In genomic region chr2:27079152-27079584, GRCm38 (mm10) we compare ENCODE assay signal across 8 mouse cellular contexts. TPM values are rescaled to one million over a fixed set of nuclear protein-coding genes. Genes with fewer than 3 reads are reported as not detected.
DNase-seq lines count a peak whose midpoint lies in the region; ATAC-seq and TF ChIP-seq lines count a peak whose summit lies in the region.

Gene Adamtsl2 (plus strand): TSS chr2:27079379.

- WGBS in embryonic facial prominence, embryonic 15.5 days: 7% methylated on average over 10 of the region's 10 CpGs
- WGBS in heart, embryonic 10.5 days: 0% methylated on average over 10 of the region's 10 CpGs
- WGBS in limb, embryonic 13.5 days: under 1% methylated on average over 10 of the region's 10 CpGs

- no peaks in the 10 kb centered on the region for H3K9me3 ChIP-seq in embryonic facial prominence, embryonic 15.5 days (replicated peaks)
- H3K9me3 ChIP-seq in heart, embryonic 10.5 days: no peaks in the 10 kb centered on the region
- no peaks in the 10 kb centered on the region for H3K9me3 ChIP-seq in limb, embryonic 13.5 days

- no peaks in the 10 kb centered on the region for H3K36me3 ChIP-seq in embryonic facial prominence, embryonic 15.5 days
- 0 out of 2 replicates have a peak, but pooled peaks cover 3% of the 10 kb centered on the region for H3K36me3 ChIP-seq in heart, embryonic 10.5 days
- H3K36me3 ChIP-seq in limb, embryonic 13.5 days: no peaks in the 10 kb centered on the region
- no peaks in the 10 kb centered on the region for H3K36me3 ChIP-seq in myocyte (ENCODE audit: control insufficient read depth, insufficient read depth)

- H3K27me3 ChIP-seq in embryonic facial prominence, embryonic 15.5 days: peaks cover 13% of the 10 kb centered on the region
- peaks cover 26% of the 10 kb centered on the region; the same call in 1 of the 2 replicates for H3K27me3 ChIP-seq in heart, embryonic 10.5 days (ENCODE audit: insufficient read depth, poor library complexity, severe bottlenecking)
- H3K27me3 ChIP-seq in limb, embryonic 13.5 days: peaks cover 7% of the 10 kb centered on the region; the same call in 1 of the 2 replicates
- H3K27me3 ChIP-seq in myocyte (ENCODE audit: control insufficient read depth, insufficient read depth, insufficient read length): peaks cover 18% of the 10 kb centered on the region

- no peaks in the 10 kb centered on the region for H3K79me2 ChIP-seq in myocyte (ENCODE audit: control insufficient read depth, insufficient read depth)

- peak; percentile 71; the same call in 1 of the 2 replicates for ATAC-seq in embryonic facial prominence, embryonic 15.5 days (ENCODE audit: insufficient number of reproducible peaks, low FRiP score, low TSS enrichment, low read depth)
- peak; percentile 77 for ATAC-seq in limb, embryonic 13.5 days (ENCODE audit: low FRiP score, low read depth)

- no peak within 1 kb of the TSS for H3ac ChIP-seq in myocyte (ENCODE audit: control insufficient read depth, insufficient read length)

- no peak for DNase-seq in left cerebral cortex, adult 18-20 months (ENCODE audit: low spot score in 2 of 2)
- DNase-seq in left cerebral cortex, adult 11 months (ENCODE audit: low spot score): no peak
- DNase-seq in heart, embryonic 10.5 days (ENCODE audit: low spot score): peak; percentile 89
- peak; percentile 81 to 86 for DNase-seq in kidney, adult 8-10 months
- peak; percentile 87 for DNase-seq in testis, postnatal 10 days (ENCODE audit: low spot score)

- no peak within 1 kb of the TSS for H3K9ac ChIP-seq in embryonic facial prominence, embryonic 15.5 days
- H3K9ac ChIP-seq in limb, embryonic 13.5 days: peak within 1 kb of the TSS; percentile 25; the same call in 1 of the 2 replicates

- no peak within 1 kb of the TSS for H3K4me3 ChIP-seq in embryonic facial prominence, embryonic 15.5 days (replicated peaks)
- peak within 1 kb of the TSS; percentile 48 for H3K4me3 ChIP-seq in heart, embryonic 10.5 days
- H3K4me3 ChIP-seq in limb, embryonic 13.5 days: peak within 1 kb of the TSS; percentile 35
- H3K4me3 ChIP-seq in myocyte: peak within 1 kb of the TSS; percentile 17

- H3K4me1 ChIP-seq in embryonic facial prominence, embryonic 15.5 days: peaks cover 29% of the 10 kb centered on the region
- H3K4me1 ChIP-seq in heart, embryonic 10.5 days: peaks cover 67% of the 10 kb centered on the region
- H3K4me1 ChIP-seq in limb, embryonic 13.5 days: peaks cover 80% of the 10 kb centered on the region

- H3K27ac ChIP-seq in embryonic facial prominence, embryonic 15.5 days (replicated peaks): no peak within 1 kb of the TSS; the same call in 1 of the 2 replicates
- H3K27ac ChIP-seq in heart, embryonic 10.5 days: peak within 1 kb of the TSS; percentile 80
- peak within 1 kb of the TSS; percentile 80 for H3K27ac ChIP-seq in limb, embryonic 13.5 days

- TF ChIP-seq POLR2A in myocyte (IDR thresholded peaks at IDR 0.05; ENCODE audit: insufficient read length, low read depth): no peak

- H3K4me2 ChIP-seq in embryonic facial prominence, embryonic 15.5 days (replicated peaks): peak within 1 kb of the TSS; percentile 29
- peak within 1 kb of the TSS; percentile 61 for H3K4me2 ChIP-seq in limb, embryonic 13.5 days (replicated peaks)
- peak within 1 kb of the TSS; percentile 42 for H3K4me2 ChIP-seq in myocyte (ENCODE audit: low read depth)

TF ChIP-seq in myocyte, 11 proteins besides CTCF, POLR2A, EP300 and RAD21:
- TF ChIP-seq TCF12 (IDR thresholded peaks at IDR 0.05; ENCODE audit: insufficient read depth, poor library complexity, severe bottlenecking): peak; percentile 8
- peak in 2 of 3 experiments; percentile 39 to 85 for TF ChIP-seq MYOD1 (IDR thresholded peaks at IDR 0.05; ENCODE audit: control insufficient read depth in 1 of 3, insufficient read length in 2 of 3, low read depth in 2 of 3)
- TF ChIP-seq E2F4 (IDR thresholded peaks at IDR 0.05; ENCODE audit: insufficient read depth): no peak
- TF ChIP-seq MYOG (IDR thresholded peaks at IDR 0.05; ENCODE audit: control insufficient read depth in 1 of 3, insufficient read depth in 1 of 3, insufficient read length in 2 of 3, low read depth in 2 of 3): peak; percentile 50 to 88 (median 77)
- peak; percentile 48 for TF ChIP-seq TCF3 (IDR thresholded peaks at IDR 0.05; ENCODE audit: insufficient read length, low read depth)
TF ChIP-seq in myocyte: peak in this region for 4.

RNA-seq across cellular contexts. Expression of gene Adamtsl2, which starts in this region (rescaled TPM):
- 10 to 100 TPM; 15.5 to 21.8 TPM for total RNA-seq in left cerebral cortex, adult 18-20 months (2021)
- 3.8 and 5.0 TPM in 2 replicates for polyA plus RNA-seq in embryonic facial prominence, embryonic 15.5 days (2015; fragmentation: Nextera tagmentation; extraction: Ambion mirVana)
- 9.7 and 13.5 TPM in 2 replicates for polyA plus RNA-seq in heart, embryonic 10.5 days (2016; fragmentation: Nextera tagmentation; extraction: Ambion mirVana)
- 13.3 and 13.8 TPM in 2 replicates for polyA plus RNA-seq in limb, embryonic 13.5 days (2015; fragmentation: Nextera tagmentation; extraction: Ambion mirVana)
- 17.6 TPM for polyA plus RNA-seq in myocyte (2012; fragmentation: generic; extraction: Trizol)

Comparison
In these comparisons a context has a peak if more than half of its experiments do, and no peak if none do; other contexts are left out.
1. DNase-seq: peak in heart, embryonic 10.5 days (single experiment), kidney, adult 8-10 months (2 of 2) and testis, postnatal 10 days (single experiment); none in left cerebral cortex, adult 18-20 months (0 of 2) and left cerebral cortex, adult 11 months (single experiment).
2. Peak in every context shown above with its lines, with median percentiles within 50 percentile points of each other: H3K4me2 ChIP-seq.